Mouse (Mus musculus): ENCODE data around the gene Gfpt1.

- TF ChIP-seq CTCF (IDR thresholded peaks at IDR 0.05; ENCODE audit: extremely low read depth, insufficient read depth, insufficient read length, insufficient replicate concordance), result no peak
- no peak for TF ChIP-seq POLR2A (IDR thresholded peaks at IDR 0.05; ENCODE audit: low read depth, low read length)
These were observed 91.4 kb downstream of the Gfpt1 start for GRCm38 (mm10) chr6:87133966-87134546.

Data from spleen, adult 2 months (tissue).